Mouse (Mus musculus) duodenum, adult 2 months (tissue): Measurements from ENCODE around the gene Gm4737. TPM values are rescaled to one million over a fixed set of nuclear protein-coding genes. Genes with fewer than 3 reads are reported as not detected.

Source experiments
- polyA plus RNA-seq: library from polyadenylated mRNA; depleted of rRNA; stranded (reverse); fragments of >200 nt; gene quantifications from 2 replicates; pipeline ENCODE4 v1.2.3, GENCODE M21; 2012; ENCODE audit warnings: low replicate concordance; rRNA removed

Gm4737 gene
- polyA plus RNA-seq: 44.3 and 57.0 TPM in 2 replicates

GRCm38 (mm10) chr16:46154832-46155231 lies at the start of gene Gm4737:
TSS of gene Gm4737 (minus strand) at chr16:46155077.

GRCm38 (mm10) chr16:46120020-46120419 lies 34.9 kb downstream of the Gm4737 start, which contains the start of gene Cd96:
TSS of gene Cd96 (minus strand) at chr16:46120251.

Other genes starting within 250 kb of the Gm4737 start
- gene Phldb2, start 201.5 kb downstream of the Gm4737 start, polyA plus RNA-seq: 0.70 and 2.9 TPM in 2 replicates
- gene Plcxd2, start 144.9 kb downstream of the Gm4737 start, polyA plus RNA-seq: 0.89 TPM in 2 replicates
- 0.53 and 0.58 TPM in 2 replicates for gene Cd96, start 34.8 kb downstream of the Gm4737 start, polyA plus RNA-seq